Mouse (Mus musculus) kidney, adult 11 months (tissue): ENCODE data around the gene Rec8.

ENCODE experiments used
- DNase-seq: peaks from one replicate; pipeline ENCODE4 v3.0.0; 2022

Rec8 gene

DNA sequence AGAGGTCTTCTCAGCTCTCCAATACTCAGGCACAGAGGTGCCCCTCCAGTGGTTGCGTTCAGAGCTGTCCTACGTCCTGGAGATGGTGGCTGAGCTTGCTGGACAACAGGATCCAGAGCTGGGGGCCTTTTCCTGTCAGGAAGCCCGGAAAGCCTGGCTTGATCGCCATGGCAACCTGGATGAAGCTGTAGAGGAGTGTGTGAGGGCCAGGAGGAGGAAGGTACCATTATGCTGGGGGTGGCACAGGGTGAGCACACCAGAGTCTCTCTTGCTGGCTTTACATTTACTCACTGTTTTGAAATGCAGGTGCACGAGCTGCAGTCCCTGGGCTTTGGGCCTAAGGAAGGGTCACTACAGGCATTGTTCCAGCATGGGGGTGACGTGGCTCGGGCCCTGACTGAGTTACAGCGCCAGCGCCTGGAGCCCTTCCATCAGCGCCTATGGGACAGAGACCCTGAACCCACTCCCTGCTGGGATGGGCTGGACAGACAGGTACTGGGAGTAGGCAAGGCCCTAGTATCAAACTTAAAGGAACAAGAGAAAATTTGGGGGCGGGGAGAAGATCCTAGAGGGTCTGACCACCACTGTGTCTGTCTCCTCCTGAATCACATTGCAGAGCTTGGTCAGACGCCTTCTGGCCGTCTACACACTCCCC is 21.7 kb upstream of the Rec8 start:
- DNase-seq = no peak

DNA sequence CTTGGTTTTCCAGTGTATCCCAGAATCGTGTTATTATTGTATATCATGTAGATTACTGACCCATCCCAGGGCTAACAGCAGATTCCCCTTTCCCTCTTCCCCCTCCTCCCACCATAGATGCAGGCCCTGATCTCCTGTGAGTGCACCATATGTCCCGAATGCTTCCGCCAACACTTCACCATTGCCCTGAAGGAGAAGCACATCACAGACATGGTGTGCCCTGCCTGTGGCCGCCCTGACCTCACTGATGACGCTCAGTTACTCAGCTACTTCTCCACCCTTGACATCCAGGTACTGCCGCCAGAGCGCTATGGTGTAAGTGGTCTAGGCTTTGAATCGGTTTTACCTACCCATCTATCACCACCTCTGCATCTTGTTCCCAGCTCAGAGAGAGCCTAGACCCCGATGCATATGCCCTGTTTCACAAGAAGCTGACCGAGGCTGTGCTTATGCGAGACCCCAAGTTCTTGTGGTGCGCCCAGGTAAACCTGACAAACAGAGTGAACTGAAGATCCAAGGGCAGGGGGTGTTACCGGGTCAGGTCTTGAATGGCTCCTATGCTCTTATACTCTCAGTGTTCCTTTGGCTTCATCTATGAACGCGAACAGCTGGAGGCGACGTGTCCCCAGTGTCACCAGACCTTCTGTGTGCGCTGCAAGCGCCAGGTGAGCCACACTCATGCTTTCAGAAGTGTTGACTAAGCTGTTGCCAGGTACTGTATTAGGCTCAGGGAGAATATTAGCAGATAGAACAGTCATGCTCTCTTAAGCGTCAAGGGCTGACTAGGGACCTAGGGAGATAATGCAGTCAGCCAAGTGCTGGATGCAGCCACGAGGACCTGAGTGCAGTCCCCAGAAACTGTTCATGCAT is 19.1 kb upstream of the Rec8 start:
- DNase-seq = no peak

DNA sequence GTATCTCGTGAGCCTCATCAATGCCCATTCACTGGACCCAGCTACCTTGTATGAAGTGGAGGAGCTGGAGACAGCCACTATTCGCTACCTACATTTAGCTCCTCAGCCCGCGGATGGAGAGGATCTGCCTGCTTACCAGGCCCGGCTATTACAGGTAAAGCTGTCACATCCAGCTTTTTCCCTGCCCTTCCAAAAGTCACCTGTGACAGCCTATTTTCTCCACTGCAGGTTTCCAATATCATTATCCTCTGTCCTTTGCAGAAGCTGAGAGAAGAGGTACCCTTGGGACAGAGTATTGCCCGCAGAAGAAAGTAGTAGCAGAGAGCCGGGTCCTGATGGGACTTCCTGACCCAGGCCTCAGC is 14.6 kb upstream of the Rec8 start, which contains the start of gene Irf9:
TSS of gene Irf9 (plus strand) at position 301 of the 362 bp plus-strand sequence.
- no peak for DNase-seq

DNA sequence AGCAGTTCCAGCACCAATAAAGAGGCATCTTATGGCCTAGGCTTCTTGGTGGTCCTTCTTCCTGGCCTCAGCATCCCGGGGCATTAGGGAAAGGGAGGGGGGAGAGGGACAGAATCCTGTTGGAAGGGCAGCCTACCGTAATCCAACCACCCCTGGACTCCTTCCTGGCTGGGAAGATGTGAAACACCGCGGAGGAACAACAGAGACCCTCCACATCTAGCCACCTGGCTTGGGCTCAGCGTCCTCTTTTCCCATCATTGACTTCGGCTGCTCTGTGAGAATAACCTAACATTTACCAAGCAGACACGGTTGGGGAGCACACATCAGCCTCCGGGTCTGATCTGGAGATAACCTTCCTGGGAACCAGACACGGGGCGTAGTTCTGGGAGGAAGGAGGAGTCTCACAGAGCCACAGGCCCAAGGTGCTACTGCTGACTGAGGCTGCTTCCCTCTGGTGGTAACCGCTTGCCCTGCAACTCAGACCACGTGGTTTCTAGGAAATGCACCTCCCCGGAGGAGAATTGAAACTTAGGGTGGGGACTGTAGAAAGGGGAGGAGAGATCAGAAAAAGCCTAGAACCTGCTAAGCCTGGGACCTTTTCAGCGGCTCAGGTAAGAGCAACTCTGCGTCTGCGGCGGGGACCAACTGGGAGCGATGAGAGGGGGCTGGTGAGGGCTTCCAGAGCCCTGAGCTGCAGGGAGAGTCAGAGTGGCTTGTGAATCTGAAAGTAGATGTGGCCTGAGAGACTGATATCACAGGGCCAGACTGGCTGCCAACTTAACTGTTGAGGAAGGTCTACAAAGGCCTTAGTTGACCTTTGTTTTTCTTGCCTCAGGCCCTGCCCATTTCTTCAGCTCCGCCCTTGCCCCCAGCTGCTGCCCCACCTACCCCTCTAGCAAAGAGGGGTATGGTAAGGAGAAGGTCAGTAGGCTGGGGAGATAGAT is 13.9 kb upstream of the Rec8 start:
- peak; percentile 96 for DNase-seq

DNA sequence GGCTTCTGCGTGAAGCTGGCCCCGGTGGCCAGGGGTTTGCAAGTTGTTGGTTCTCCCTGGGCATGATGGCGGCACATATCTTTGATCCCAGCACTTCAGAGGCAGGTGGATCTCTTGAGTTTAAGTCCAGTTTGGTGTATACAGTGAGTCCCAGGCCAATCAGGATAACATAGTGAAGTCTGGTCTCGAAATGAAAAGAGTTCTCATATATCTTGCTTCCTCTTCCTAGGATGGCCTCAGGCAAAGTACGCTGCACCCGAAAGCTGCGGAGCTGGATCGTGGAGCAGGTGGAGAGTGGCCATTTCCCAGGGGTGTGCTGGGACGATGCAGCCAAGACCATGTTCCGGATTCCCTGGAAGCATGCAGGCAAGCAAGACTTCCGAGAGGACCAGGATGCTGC is 13.0 kb upstream of the Rec8 start:
- DNase-seq = no peak

DNA sequence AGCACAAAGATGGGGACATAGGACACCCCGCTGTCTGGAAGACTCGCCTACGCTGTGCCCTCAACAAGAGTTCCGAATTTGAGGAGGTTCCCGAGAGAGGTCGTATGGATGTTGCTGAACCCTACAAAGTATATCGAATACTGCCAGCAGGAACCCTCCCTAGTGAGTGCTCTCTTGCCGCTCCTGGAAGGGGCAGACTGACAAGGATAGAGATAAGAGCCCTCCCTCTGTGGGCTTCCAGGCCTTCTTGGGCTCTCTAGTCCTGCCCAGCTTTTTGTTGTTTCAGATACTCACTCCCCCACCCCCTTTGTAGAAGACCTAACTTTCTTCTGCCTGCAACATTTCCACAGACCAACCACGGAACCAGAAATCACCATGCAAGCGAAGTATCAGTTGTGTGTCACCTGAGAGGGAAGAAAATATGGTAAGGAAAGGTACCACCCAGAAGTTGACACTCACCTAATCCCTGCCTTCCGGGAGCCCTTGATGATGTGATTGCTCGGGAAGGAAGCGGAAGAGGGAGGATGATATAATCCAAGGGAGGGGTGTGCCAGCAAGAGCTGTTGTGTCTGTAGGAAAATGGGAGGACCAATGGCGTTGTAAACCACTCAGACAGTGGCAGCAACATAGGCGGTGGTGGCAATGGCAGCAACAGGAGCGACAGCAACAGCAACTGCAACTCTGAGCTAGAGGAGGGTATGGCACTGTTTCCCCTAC is 11.9 kb upstream of the Rec8 start:
- DNase-seq = no peak

DNA sequence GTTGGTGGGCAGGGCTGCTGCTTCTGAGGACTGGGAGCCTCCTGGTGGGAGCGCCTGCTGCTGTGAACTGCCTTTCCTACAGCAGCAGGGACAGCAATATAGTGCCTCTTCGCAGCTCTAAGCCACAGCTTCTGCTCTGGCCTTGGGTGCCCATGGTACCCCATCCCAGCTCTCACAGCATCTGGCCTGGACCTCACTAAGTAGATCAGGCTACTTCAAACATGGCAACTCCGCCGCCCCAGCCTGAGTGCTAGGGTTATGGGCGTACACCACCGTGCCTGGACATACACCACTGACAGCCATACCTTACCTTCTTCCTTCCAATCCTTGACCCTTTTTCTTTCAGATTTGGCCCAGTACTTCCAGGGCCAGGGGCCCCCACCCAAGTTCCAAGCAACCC is 9.5 kb upstream of the Rec8 start:
- DNase-seq = no peak

DNA sequence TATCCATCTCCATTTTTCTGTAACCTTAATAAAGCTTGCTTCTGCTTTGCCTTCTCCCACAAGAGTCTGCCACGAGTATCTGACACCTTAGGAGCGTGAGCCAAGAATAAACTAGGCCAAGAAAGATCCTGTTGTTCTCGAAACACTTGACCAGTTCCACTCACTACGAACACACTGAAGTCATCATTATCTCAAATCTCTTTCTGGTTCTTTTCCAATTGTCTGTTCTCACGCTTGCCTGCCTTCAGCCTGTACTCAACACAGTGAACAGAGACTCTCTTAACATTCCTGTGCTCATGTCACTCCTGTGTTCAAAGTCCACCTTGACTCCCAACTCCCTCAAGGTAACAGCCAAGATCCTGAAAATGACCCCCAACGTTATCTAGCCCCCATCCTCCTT is 4.5 kb upstream of the Rec8 start:
- DNase-seq = no peak

DNA sequence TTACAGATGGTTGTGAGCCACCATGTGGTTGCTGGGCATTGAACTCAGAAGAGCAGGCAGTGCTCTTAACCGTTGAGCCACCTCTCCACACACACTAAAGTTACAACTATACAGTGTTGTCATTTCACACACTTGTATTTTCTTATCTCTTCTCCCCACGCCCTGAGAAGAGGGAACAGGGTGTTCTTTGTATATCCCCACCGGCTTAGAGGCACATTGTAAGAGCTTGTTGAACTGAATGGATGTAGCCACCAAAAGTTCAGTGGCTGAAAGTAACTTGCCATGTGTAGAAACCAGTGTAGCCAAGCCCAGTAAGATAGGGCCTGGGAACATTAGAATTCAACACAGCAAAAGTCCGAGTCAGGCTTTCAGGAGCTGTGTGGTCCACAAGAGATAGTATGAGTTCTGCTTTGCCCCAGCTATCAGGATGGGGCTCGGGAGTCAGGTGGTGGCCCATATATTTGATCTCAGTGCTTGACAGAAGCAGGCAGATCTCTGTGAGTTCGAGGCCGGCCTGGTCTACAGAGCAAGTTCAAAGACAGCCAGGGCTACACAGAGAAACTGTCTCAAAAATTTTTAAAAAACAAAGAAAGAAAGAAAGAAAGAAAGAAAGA is 3.2 kb upstream of the Rec8 start:
- DNase-seq = no peak

DNA sequence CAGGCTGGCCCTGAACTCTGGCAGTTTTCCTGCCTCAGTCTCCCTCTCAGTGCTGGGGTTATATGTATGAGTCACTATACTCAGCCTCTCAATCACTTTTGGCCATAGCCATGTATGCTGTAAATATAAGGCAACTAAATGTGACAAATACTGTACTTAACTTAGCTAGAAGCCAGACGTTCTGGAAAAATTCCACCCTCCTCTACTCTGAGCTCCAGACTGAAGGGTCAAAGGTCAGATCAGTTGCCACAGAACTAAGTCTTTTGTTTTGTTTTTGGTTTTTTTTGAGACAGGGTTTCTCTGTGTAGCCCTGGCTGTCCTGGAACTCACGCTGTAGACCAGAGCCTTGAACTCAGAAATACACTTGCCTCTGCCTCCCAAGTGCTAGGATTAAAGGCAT is 2.0 kb upstream of the Rec8 start:
- DNase-seq = no peak

DNA sequence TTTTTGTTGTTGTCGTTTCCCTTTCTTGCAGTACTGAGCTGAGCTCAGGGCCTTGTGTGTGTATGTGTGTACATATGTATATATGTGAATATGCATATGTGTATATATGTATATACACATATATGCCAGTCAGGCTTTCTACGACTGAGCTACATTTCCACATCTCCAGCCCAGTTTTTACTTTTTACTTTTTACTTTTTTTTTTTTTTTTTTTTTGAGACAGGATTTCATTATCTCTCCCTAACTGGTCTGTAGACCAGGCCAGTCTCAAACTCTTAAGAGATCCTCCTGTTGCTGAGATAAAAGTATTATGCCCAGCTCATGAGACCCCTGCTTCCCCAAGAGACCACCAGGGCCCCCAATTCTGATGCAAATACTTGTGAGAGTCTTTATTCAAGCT is 993 bp upstream of the Rec8 start:
- DNase-seq = no peak

DNA sequence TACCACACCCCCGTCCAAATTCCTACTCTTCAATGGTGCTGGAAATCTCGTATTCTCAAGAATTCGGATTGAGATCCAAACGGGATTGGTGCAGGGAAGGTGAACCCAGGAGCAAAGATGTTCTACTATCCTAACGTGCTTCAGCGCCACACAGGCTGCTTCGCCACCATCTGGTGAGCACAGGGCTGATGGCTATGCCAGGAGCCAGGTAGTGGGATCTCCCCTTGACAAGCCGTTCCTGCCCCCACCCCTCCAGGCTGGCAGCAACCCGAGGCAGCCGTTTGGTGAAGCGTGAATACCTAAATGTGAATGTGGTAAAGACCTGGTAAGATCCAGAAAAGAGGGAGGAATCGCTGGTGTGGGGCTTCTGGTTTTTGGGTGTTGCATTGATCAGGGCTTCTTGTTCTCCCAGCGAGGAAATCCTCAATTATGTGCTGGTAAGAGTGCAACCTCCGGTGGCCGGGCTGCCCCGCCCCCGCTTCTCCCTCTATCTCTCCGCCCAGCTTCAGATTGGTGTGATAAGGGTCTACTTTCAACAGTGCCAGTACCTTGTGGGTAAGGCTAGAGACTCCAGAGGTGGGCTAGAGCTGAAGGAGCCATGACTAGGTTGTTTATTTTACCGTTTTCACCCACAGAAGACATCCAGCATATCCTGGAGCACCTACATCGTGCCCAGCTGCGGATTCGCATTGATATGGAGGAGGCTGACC is 804 bp downstream of the Rec8 start:
- no peak for DNase-seq

DNA sequence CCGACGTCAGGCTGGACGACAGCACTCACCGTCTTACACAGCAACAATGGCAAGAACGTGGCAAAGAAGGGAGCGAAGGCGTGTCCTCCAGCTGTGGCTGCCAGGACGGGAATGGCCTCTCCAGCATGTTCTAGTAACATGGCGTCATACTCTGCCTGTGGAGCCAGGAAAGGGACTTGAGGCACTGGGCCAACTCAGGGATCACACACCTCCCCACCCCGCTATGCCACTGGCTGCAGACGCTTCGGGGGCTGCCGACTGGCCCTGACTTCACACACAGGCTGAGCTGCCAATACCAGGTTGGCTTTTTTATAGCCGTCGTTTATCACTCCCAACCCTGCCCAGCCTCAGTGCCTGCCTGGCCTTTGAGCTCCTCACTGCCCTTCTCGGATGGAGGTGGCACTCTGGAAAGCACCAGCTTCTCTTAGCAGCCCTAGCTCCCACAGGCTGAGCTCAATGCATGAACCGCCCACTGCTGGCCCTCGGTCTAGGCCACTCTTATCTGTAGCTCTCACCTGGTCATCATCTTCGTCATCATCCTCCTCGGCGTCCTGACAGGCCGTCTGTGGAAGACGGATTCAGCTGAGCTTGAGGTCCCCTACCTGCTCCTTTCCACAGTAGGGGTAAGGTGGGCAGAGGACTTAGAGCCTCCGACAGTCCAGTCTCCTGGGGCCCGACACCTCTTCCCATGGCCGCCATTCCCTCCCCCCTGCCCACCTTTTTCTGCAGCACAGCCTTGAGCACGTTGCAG is 10.4 kb downstream of the Rec8 start:
- no peak for DNase-seq

DNA sequence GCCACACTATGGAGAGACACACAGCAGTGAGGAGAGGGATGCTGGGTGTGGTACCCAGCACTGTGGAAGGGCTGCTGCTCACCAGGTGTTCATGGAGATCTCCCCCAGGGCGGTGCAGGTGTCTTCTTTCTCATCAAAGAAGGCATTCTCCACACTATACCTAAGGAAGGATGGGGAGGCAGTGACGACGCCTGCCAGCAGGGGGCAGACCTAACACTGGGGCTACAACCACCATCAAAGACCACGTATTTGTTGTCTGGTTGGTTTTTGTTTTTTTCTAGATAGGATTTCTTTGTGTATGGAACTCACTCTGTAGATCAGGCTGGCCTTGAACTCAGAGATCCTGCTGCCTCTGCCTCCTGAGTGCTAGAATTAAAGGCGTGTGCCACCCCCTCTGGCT is 11.5 kb downstream of the Rec8 start:
- peak; percentile 30 for DNase-seq

DNA sequence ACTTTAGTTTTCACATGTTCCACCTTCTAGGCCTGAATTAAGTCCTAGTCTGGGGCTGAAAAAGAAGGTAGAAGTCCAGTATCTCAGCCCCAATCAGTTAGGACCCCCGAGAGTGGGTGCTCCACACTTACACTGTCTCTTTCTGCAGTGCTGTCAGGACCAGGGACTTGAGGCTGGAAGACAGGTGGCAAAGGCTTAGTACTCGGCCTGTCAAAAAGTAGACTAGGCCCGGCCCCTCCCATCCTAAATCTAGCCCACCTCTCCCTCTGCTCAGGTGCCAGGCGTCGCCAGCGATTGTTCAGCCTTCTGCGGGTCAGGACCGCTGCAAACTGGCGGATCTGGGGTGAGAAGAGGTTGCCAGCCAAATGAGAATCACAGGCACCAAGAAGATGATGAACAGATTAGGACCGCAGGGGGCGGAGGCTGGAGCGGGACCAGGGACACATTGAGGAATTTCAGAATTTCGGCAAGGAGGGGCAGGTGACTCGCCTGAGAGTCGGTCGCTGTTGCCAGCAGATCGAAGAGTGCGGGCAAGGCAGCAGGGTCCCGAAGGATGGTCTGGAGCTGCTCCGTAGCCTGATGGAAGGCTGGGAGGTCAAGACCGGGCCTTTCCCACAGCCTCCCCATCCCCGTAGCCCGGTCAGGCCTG is 17.2 kb downstream of the Rec8 start:
- peak; percentile 25 for DNase-seq

DNA sequence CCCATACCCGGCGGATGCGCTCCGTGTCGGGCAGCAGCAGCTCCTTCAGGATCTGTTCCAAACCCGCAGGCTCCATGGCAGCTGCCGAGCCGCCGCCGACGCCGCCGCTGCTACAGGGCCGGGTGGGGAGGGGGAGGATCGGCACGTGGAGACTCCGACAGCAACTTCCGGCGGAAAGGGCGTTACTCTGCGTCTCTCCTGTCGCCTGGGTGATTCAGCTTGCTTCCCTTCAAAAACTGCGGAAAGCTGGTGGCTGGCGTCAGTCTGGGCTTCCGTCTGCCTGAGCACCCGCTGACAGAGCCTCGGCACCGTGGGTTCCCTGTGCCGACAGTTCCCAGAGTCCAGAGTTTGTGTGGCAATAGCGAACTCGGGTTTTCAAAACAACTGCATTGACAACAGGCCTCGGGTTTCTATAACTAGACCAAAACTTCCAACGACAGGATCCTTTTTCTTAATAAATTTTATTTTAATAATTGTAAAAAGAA is 17.7 kb downstream of the Rec8 start, which contains the start of gene Ipo4:
TSS of gene Ipo4 (minus strand) at position 435 of the 485 bp plus-strand sequence.
- peak; percentile 85 for DNase-seq

DNA sequence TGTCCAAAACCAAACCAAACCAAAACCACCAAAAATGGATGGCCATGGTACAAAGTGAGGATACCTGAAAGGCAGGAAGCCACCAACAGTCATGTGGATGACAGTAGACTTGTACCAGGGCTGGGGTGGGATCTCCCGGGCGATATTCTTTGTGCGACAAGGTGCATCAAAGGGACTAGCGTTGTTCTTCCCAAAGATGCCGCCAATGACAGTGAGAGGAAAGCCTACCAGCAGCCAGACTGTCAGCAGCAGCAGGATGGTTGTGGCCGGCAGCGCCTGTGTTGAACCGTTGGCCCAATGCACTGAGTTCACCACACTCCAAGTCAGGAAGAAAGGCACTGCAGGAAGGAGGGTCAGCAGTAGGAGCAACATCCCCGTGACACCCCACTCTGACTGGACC is 20.0 kb downstream of the Rec8 start, which contains the start of gene Gm49378:
TSS of gene Gm49378 (minus strand) at position 101 of the 400 bp plus-strand sequence.
- no peak for DNase-seq

DNA sequence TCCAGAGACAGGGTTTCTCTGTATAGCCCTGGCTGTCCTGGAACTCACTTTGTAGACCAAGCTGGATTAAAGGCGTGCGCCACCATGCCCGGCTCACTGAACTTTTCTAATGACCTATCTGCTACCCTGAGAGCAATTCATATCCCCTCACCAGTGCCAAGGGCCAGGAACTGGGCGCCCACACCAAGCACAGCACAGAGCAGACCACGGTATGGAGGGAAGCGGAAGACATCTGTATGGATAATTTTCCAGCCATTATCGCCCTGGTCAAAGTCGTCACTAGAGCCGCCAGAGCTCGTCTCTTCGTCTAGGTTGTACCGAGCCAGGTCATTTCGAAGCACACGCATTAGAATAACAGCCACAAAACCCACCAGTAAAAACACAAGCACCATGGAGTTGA is 23.0 kb downstream of the Rec8 start:
- no peak for DNase-seq

DNA sequence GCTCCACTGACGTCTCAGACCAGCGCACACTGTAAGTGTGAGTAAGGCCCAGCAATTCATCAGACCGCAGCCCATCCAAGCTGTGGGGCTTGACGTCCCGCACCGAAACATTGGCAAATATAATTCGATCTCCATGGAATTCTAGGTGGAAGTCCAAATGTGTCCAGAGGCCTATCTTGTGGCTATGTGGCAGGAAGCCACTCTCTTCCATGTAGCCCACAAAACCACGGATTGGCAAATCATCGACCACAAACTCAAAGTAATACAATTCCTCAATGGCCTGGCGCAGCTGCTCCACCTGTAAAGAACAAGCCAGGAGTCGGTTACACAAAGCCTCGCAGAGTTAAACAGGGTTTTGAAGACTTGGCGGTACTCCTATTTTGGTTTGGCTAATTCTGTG is 23.5 kb downstream of the Rec8 start:
- DNase-seq = no peak

DNA sequence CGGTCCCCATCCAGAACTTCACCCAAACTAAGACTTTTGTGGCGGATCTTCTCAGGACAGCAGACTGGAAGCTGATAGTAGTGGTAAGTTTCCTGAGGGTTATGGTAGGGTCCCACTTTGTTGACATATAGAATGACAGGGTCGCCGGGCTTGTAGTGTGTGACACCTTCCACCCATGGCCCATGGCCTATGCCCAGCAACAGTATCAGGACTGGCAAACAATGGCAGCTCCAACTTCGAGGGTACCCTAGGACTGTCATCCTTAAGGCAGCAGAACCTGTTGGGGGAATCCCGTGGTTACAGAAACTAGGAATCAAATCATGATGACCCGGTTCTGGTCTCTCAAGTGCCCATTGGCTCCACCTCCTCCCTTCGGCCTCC is 24.8 kb downstream of the Rec8 start:
- no peak for DNase-seq
